Mouse (Mus musculus) cortical plate, adult 2 months (tissue): ENCODE measurements around the gene Serp2.

Source experiments
- CTCF ChIP-seq: fragments of 200-500 bp; IDR thresholded peaks from 2 replicates; pipeline ENCODE4 v1.5.1; 2011; ENCODE audit warnings: mild to moderate bottlenecking, control low read depth, low read length; ENCODE audit not compliant: insufficient read depth; ENCODE audit errors: extremely low read depth
- POLR2A ChIP-seq: fragments of 200-500 bp; IDR thresholded peaks from 2 replicates; pipeline ENCODE4 v1.6.1; 2011; ENCODE audit warnings: mild to moderate bottlenecking, low read length, control low read depth; ENCODE audit not compliant: insufficient read depth; ENCODE audit errors: extremely low read depth

DNA sequence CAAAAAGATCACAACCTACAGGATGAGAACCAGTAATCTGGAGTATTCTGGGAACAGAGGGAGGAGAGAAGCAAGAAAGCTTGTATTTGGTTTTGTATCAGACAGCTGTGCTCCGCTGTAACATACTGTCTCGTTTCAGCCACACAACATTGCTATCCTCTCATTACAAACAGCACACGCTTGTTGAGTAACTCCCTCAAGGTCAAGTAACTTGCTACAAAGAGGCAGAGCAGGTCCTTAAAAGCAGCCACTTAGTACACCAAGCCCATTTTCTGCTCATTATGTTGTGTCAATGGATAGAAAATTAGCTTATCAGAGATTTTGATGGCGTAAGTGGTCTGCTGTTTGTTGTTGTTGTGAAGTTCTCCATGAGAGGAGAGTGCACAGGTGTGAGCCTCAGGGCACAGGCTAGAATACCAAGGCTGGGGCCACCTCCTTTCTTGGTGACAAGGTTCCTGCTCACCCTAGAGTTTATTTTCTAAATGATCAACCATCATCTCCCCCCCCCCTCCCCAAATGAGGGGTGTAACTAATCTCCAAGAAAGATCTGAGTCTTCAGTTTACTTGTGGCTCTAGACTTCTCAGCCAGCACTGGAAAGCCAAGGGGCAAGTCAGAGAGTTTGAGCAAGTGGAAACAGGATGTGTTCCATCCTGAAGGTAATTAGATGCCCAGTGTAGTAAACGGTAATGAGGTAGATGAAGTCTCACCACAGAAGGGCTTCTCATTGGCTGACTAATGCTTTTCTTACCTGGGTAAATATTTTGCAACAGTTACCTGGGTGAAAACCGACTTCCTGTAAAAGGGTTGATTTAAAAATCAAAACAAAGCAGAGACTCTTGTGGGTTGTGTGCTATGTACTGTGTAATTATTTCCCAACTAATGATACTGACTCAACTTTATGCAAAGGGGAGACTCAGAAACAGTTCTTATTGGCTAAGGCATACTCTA lies 25.6 kb upstream of the Serp2 start:
- TF ChIP-seq POLR2A, result no peak
- no peak for TF ChIP-seq CTCF
